Mouse (Mus musculus) heart, embryonic 13.5 days (tissue): ENCODE data around the gene Arvcf. TPM values are rescaled to one million over a fixed set of nuclear protein-coding genes. Genes with fewer than 3 reads are reported as not detected.

Source experiments
- ATAC-seq: fragments of 200-750 bp; cut with Nextera tagmentation; 2 replicates; pipeline ENCODE4 v1.8.0; 2017; ENCODE audit warnings: moderate TSS enrichment; ENCODE audit not compliant: insufficient number of reproducible peaks, low FRiP score, low TSS enrichment; ENCODE audit errors: extremely low read depth
- H3K27ac ChIP-seq: fragments of 300-500 bp; sonication (generic); replicated peaks from 2 replicates; pipeline ENCODE4 v1.5.1; 2015; ENCODE audit warnings: moderate library complexity, mild to moderate bottlenecking, inconsistent platforms
- H3K27me3 ChIP-seq: fragments of 300-500 bp; sonication (generic); replicated peaks from 2 replicates; pipeline ENCODE4 v1.6.1; 2015; ENCODE audit warnings: mild to moderate bottlenecking, inconsistent platforms
- H3K36me3 ChIP-seq: fragments of 300-500 bp; sonication (generic); 2 replicates; pipeline ENCODE4 v1.6.1; 2015; ENCODE audit warnings: mild to moderate bottlenecking, inconsistent platforms
- H3K4me1 ChIP-seq: fragments of 300-500 bp; sonication (generic); 2 replicates; pipeline ENCODE4 v1.6.1; 2015; ENCODE audit warnings: inconsistent platforms
- H3K4me2 ChIP-seq: fragments of 300-500 bp; sonication (generic); 2 replicates; pipeline ENCODE4 v1.6.1; 2015; ENCODE audit warnings: inconsistent platforms, mild to moderate bottlenecking, moderate library complexity
- H3K4me3 ChIP-seq: fragments of 300-500 bp; sonication (generic); 2 replicates; pipeline ENCODE4 v1.5.1; 2015; ENCODE audit warnings: moderate library complexity, mild to moderate bottlenecking, inconsistent platforms
- H3K9ac ChIP-seq: fragments of 300-500 bp; sonication (generic); 2 replicates; pipeline ENCODE4 v1.6.1; 2015; ENCODE audit warnings: inconsistent platforms, mild to moderate bottlenecking, moderate library complexity
- H3K9me3 ChIP-seq: fragments of 300-500 bp; sonication (generic); 2 replicates; pipeline ENCODE4 v1.6.1; 2016; ENCODE audit warnings: inconsistent platforms
- WGBS: fragments of 180-500 bp; shearing (Covaris S2); methylation state at CpG from one replicate; pipeline ENCODE4 v1.1.7; 2015; ENCODE audit warnings: mixed read lengths; 5-methylcytosine and 5-hydroxymethylcytosine counted together
- microRNA counts: library from miRNA; unstranded; fragments of <30 nt; microRNA quantifications from one replicate; lab custom pipeline; 2016
- microRNA-seq: library from miRNA; unstranded; fragments of <30 nt; microRNA quantifications from one replicate; pipeline ENCODE4, GENCODE M21; 2016
- polyA plus RNA-seq: library from polyadenylated mRNA; unstranded; fragments of >200 nt; fragmentation: Nextera tagmentation; extraction: Ambion mirVana; gene quantifications from 2 replicates; pipeline ENCODE4 v1.2.1, GENCODE M21; 2015

Gene Arvcf
- polyA plus RNA-seq, 1 experiment from 2014 or later: 32.0 TPM

GRCm38 (mm10) chr16:18447243-18447642, 99.3 kb downstream of the Arvcf start:
- Histone ChIP-seq H3K4me1 (peaks cover 15% of the 10 kb centered on the region), H3K4me3 (no peak overlapping the region), H3K27ac (no peak overlapping the region), H3K9ac (no peak overlapping the region), H3K36me3 (peaks cover 28% of the 10 kb centered on the region), H3K9me3 (no peaks in the 10 kb centered on the region), H3K27me3 (no peaks in the 10 kb centered on the region), H3K4me2 (no peak overlapping the region)
- ATAC-seq: no peak

GRCm38 (mm10) chr16:18448104-18448503, 100.1 kb downstream of the Arvcf start:
- Histone ChIP-seq H3K9ac (no peak overlapping the region), H3K4me2 (no peak overlapping the region), H3K9me3 (no peaks in the 10 kb centered on the region), H3K36me3 (peaks cover 24% of the 10 kb centered on the region), H3K4me3 (no peak overlapping the region), H3K27ac (no peak overlapping the region), H3K4me1 (peaks cover 12% of the 10 kb centered on the region), H3K27me3 (no peaks in the 10 kb centered on the region)
- 66% methylated on average over 6 of the region's 6 CpGs for WGBS
- ATAC-seq: no peak

DNA sequence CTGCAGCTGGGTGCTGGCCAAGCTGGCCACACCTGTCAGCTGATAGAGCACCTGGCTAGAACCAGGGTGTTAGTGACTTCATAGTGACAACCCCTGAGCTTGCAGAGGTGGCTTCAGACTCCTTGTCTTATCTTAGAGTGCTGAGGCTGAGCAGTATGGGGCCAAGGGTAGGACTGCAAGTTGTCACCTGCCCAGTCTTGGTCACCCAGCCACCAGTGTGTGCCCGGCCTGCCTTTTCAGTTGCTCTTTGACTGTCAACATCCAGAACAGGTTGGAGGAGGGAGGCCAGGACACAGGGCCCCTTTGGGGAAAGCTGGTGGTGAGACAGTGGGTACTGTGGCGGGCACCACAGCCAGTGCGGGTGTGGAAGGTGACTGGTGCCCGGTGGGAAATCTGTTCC, 101.0 kb downstream of the Arvcf start:
- Histone ChIP-seq H3K36me3 (peaks cover 24% of the 10 kb centered on the region), H3K9me3 (no peaks in the 10 kb centered on the region), H3K4me2 (no peak overlapping the region), H3K27me3 (no peaks in the 10 kb centered on the region), H3K4me3 (no peak overlapping the region), H3K4me1 (peaks cover 9% of the 10 kb centered on the region), H3K27ac (no peak overlapping the region), H3K9ac (no peak overlapping the region)
- no peak for ATAC-seq
- 86% methylated on average over 4 of the region's 4 CpGs for WGBS

- WGBS: 61% methylated on average over 9 of the region's 9 CpGs
- ATAC-seq: no peak
- Histone ChIP-seq H3K4me2 (no peak overlapping the region), H3K4me3 (no peak overlapping the region), H3K36me3 (peaks cover 23% of the 10 kb centered on the region), H3K9ac (no peak overlapping the region), H3K27me3 (no peaks in the 10 kb centered on the region; the same call in 1 of the 2 replicates), H3K27ac (no peak overlapping the region), H3K4me1 (peaks cover 9% of the 10 kb centered on the region), H3K9me3 (no peaks in the 10 kb centered on the region)
Observed at GRCm38 (mm10) chr16:18451486-18452181, 103.7 kb downstream of the Arvcf start.

DNA sequence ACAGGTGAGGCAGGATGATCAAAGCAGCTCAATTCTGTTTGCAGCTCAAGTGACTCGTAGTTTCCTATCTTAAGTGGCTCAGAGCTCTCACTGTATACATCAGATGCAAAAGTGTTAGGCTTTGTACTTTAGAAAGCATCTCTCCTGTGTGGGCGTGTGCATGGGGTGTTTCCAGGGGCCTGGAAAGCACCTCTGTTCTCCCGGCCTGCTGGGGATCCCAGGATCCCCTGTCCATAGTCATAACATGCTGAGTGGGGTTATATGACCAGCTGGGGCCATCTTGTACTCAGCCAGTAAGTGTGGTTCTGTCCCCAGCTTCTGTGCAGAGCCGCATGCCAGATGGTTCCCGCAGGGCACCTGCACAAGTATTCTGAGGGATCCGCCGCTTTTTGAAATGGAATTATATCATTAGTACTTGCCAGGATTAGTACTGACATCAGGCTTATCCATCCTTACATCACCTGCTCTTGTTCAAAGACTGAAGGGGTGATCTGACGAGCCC, 104.4 kb downstream of the Arvcf start:
- H3K27ac ChIP-seq: no peak overlapping the region
- ATAC-seq: no peak
- no peaks in the 10 kb centered on the region; the same call in 1 of the 2 replicates for H3K27me3 ChIP-seq
- H3K9me3 ChIP-seq: no peaks in the 10 kb centered on the region
- no peak overlapping the region for H3K4me3 ChIP-seq
- H3K4me1 ChIP-seq: peaks cover 9% of the 10 kb centered on the region
- H3K9ac ChIP-seq: no peak overlapping the region
- no peak overlapping the region for H3K4me2 ChIP-seq
- H3K36me3 ChIP-seq: peaks cover 30% of the 10 kb centered on the region
- 86% methylated on average over 8 of the region's 8 CpGs for WGBS

- no peaks in the 10 kb centered on the region for H3K9me3 ChIP-seq
- 50% methylated on average over 5 of the region's 5 CpGs for WGBS
- no peak overlapping the region for H3K4me3 ChIP-seq
- H3K27ac ChIP-seq: no peak overlapping the region
- H3K4me1 ChIP-seq: peaks cover 10% of the 10 kb centered on the region
- 0 out of 2 replicates have a peak overlapping the region, but pooled peaks have one; percentile 16 for H3K9ac ChIP-seq
- H3K4me2 ChIP-seq: no peak overlapping the region
- H3K36me3 ChIP-seq: peaks cover 39% of the 10 kb centered on the region
- H3K27me3 ChIP-seq: peaks cover 6% of the 10 kb centered on the region; the same call in 1 of the 2 replicates
- ATAC-seq: no peak
Observed at GRCm38 (mm10) chr16:18453846-18454245, 105.9 kb downstream of the Arvcf start.

- ATAC-seq: no peak
- Histone ChIP-seq H3K9me3 (no peaks in the 10 kb centered on the region), H3K4me3 (no peak overlapping the region), H3K36me3 (peaks cover 35% of the 10 kb centered on the region), H3K9ac (no peak overlapping the region), H3K27ac (no peak overlapping the region), H3K27me3 (peaks cover 6% of the 10 kb centered on the region), H3K4me2 (no peak overlapping the region), H3K4me1 (peaks cover 23% of the 10 kb centered on the region)
- 85% methylated on average over 6 of the region's 6 CpGs for WGBS
Observed at GRCm38 (mm10) chr16:18455407-18455806, 107.4 kb downstream of the Arvcf start.

MicroRNAs encoded within 50 kb of the gene (microRNA counts, 519-probe panel; counts per million panel counts)
- 4,138 counts per million, percentile 76 among the panel's probes with 10 or more counts for microRNA mmu-miR-185 (lab: Ali Mortazavi, UCI)

Small RNA genes lying within 50 kb of the gene (microRNA-seq; reads per million reads assigned to microRNA genes)
- gene Gm26219 (not detected), gene Mir185 (426 reads per million, percentile 72 among the genes with 10 or more reads in this experiment)

Other genes with a start within 250 kb of the Arvcf start
- gene Rtn4r, start 220.5 kb upstream of the Arvcf start, polyA plus RNA-seq: 0.46 and 0.72 TPM in 2 replicates
- gene Ccdc188, start 130.3 kb upstream of the Arvcf start, polyA plus RNA-seq: not detected in 2 replicates
- gene Zdhhc8, start 113.0 kb upstream of the Arvcf start, polyA plus RNA-seq: 20.7 and 22.1 TPM in 2 replicates
- 62.3 and 66.2 TPM in 2 replicates for gene Trmt2a, start 99.5 kb upstream of the Arvcf start, polyA plus RNA-seq
- gene Ranbp1, start 99.5 kb upstream of the Arvcf start, polyA plus RNA-seq: 409 and 412 TPM in 2 replicates
- gene Gm49776, start 89.9 kb upstream of the Arvcf start, polyA plus RNA-seq: 1.8 and 2.7 TPM in 2 replicates
- gene Dgcr8, start 58.9 kb upstream of the Arvcf start, polyA plus RNA-seq: 20.1 and 20.4 TPM in 2 replicates
- gene Tango2, start 79 bp upstream of the Arvcf start, polyA plus RNA-seq: 47.9 and 54.3 TPM in 2 replicates
- 34.5 and 37.4 TPM in 2 replicates for gene Txnrd2, start 78.2 kb downstream of the Arvcf start, polyA plus RNA-seq
- 101 and 108 TPM in 2 replicates for gene Comt, start 78.7 kb downstream of the Arvcf start, polyA plus RNA-seq
- gene Gnb1l, start 150.5 kb downstream of the Arvcf start, polyA plus RNA-seq: 8.7 and 9.1 TPM in 2 replicates
- 1.5 and 1.7 TPM in 2 replicates for gene Rtl10, start 150.7 kb downstream of the Arvcf start, polyA plus RNA-seq
- gene Tbx1, start 242.5 kb downstream of the Arvcf start, polyA plus RNA-seq: 0.42 and 1.1 TPM in 2 replicates